Mouse (Mus musculus) embryonic facial prominence, embryonic 13.5 days (tissue): Measurements from ENCODE around the gene Atp1a1. TPM values are rescaled to one million over a fixed set of nuclear protein-coding genes. Genes with fewer than 3 reads are reported as not detected.

ENCODE experiments used
- ATAC-seq: fragments of 200-750 bp; cut with Nextera tagmentation; 2 replicates; pipeline ENCODE4 v1.8.0; 2017; ENCODE audit warnings: low read depth; ENCODE audit not compliant: insufficient number of reproducible peaks, insufficient read depth, low FRiP score, low TSS enrichment
- H3K27ac ChIP-seq: fragments of 300-500 bp; sonication (generic); 2 replicates; pipeline ENCODE4 v1.5.1; 2015; ENCODE audit warnings: moderate library complexity, mild to moderate bottlenecking, inconsistent platforms
- H3K27me3 ChIP-seq: fragments of 300-500 bp; sonication (generic); 2 replicates; pipeline ENCODE4 v1.6.1; 2015; ENCODE audit warnings: mild to moderate bottlenecking, inconsistent platforms
- H3K36me3 ChIP-seq: fragments of 300-500 bp; sonication (generic); 2 replicates; pipeline ENCODE4 v1.6.1; 2015; ENCODE audit warnings: mild to moderate bottlenecking, inconsistent platforms
- H3K4me1 ChIP-seq: fragments of 300-500 bp; sonication (generic); 2 replicates; pipeline ENCODE4 v1.6.1; 2015; ENCODE audit warnings: inconsistent platforms
- H3K4me2 ChIP-seq: fragments of 300-500 bp; sonication (generic); 2 replicates; pipeline ENCODE4 v1.6.1; 2015; ENCODE audit warnings: moderate library complexity, mild to moderate bottlenecking, inconsistent platforms
- H3K4me3 ChIP-seq: fragments of 300-500 bp; sonication (generic); 2 replicates; pipeline ENCODE4 v1.5.1; 2015; ENCODE audit warnings: mild to moderate bottlenecking, inconsistent platforms
- H3K9ac ChIP-seq: fragments of 300-500 bp; sonication (generic); 2 replicates; pipeline ENCODE4 v1.6.1; 2015; ENCODE audit warnings: mild to moderate bottlenecking, inconsistent platforms
- H3K9me3 ChIP-seq: fragments of 300-500 bp; sonication (generic); 2 replicates; pipeline ENCODE4 v1.6.1; 2016; ENCODE audit warnings: inconsistent platforms
- WGBS: fragments of 180-500 bp; shearing (Covaris S2); methylation state at CpG from one replicate; pipeline ENCODE4 v1.1.7; 2015; ENCODE audit warnings: mixed read lengths; 5-methylcytosine and 5-hydroxymethylcytosine counted together
- polyA plus RNA-seq: library from polyadenylated mRNA; unstranded; fragments of >200 nt; fragmentation: Nextera tagmentation; extraction: Ambion mirVana; gene quantifications from 2 replicates; pipeline ENCODE4 v1.2.1, GENCODE M21; 2015

Gene Atp1a1
- polyA plus RNA-seq, 1 experiment from 2014 or later: 61.7 TPM

DNA sequence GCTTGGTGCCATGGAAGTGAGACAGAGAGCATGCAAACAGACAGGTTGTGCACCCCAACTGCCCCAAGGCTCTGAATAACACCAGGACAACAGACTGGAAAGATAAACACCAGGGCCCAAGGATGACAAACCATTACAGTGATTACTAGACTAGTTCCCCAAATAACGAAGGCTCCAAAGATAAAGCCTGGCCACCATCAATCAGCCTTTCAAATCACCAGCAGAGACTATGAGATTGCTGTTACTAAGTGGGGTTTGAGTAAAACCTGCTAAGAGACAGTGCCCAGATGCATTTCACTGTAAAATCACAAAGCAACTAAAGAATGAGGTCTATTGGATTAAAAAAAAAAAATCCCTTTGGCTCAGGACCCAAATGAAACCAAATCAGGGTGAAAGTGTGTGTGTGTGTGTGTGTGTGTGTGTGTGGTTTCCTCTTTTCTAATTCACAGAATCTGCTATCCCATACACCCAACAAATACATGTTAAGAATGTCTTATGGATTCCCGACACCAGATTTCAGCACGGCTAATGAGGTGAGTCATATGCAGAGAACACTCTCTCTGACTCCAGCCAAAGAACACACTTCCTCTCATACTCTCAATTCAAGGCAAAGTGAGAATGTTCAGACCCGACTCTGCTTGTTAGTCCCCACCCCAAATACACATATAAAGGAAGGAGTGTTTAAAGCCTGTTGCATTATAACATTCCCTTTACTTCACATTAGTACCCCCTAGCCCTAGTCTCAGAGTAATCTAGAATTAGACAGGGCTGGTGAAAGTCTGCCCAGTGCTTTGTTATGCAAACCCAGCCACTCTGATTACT, 4.4 kb downstream of the Atp1a1 start:
- 16% methylated on average over 4 of the region's 4 CpGs for WGBS
- Histone ChIP-seq H3K27ac (peak overlapping the region; percentile 66), H3K9ac (no peak overlapping the region)

GRCm38 (mm10) chr3:101599191-101599919, 5.1 kb downstream of the Atp1a1 start:
- Histone ChIP-seq H3K27me3 (no peaks in the 10 kb centered on the region), H3K4me1 (peaks cover 85% of the 10 kb centered on the region), H3K9ac (no peak overlapping the region), H3K4me2 (peak overlapping the region; percentile 83), H3K27ac (peak overlapping the region; percentile 51), H3K9me3 (no peaks in the 10 kb centered on the region), H3K36me3 (peaks cover 7% of the 10 kb centered on the region; the same call in 1 of the 2 replicates), H3K4me3 (no peak overlapping the region)
- no peak for ATAC-seq
- 63% methylated on average over 8 of the region's 8 CpGs for WGBS

More for the DNA sequence above, 4.4 kb downstream of the Atp1a1 start:
- no peak overlapping the region for H3K4me3 ChIP-seq
- no peaks in the 10 kb centered on the region for H3K9me3 ChIP-seq
- H3K4me1 ChIP-seq: peaks cover 82% of the 10 kb centered on the region
- H3K27me3 ChIP-seq: no peaks in the 10 kb centered on the region
- ATAC-seq: no peak
- no peaks in the 10 kb centered on the region for H3K36me3 ChIP-seq
- H3K4me2 ChIP-seq: peak overlapping the region; percentile 83

DNA sequence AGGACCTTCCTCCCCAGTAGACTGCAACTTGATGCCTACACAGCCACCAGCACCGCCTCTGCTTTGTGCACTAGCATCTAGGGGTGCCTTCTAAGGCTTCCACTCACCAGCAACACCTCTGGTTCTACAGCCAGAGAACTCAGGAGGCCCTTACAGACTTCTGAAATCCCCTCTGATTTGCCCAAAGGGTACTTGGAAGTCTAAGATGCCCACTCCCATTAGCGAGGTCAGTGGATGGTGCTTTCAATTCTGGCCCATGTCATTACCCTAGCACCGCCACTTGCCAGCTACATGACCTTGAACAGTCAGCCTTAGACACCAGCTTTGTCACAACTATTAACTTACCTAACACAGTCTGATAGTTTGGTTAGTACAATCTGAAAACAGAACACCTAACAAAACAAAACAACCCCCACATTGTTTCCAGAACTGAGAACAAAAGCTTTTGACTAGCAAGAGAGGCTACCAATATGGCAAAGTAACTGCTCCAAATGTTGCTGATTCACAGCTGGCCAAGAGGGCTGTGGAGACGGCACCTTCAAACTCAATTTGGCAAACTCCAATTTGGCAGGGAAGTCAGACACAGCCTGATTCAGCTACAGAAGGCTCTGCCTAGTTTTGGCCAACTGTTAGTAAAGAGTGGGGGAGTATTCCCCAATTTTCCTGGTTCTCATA, 6.1 kb downstream of the Atp1a1 start:
- no peak for ATAC-seq
- no peak overlapping the region for H3K9ac ChIP-seq
- no peak overlapping the region for H3K27ac ChIP-seq
- no peak overlapping the region for H3K4me3 ChIP-seq
- no peaks in the 10 kb centered on the region for H3K27me3 ChIP-seq
- H3K9me3 ChIP-seq: no peaks in the 10 kb centered on the region
- 71% methylated on average over 4 of the region's 4 CpGs for WGBS
- H3K36me3 ChIP-seq: peaks cover 17% of the 10 kb centered on the region
- H3K4me1 ChIP-seq: peaks cover 82% of the 10 kb centered on the region
- H3K4me2 ChIP-seq: no peak overlapping the region

GRCm38 (mm10) chr3:101597317-101598096, 7.0 kb downstream of the Atp1a1 start:
- no peak overlapping the region for H3K4me2 ChIP-seq
- no peaks in the 10 kb centered on the region for H3K9me3 ChIP-seq
- H3K4me3 ChIP-seq: no peak overlapping the region
- H3K27ac ChIP-seq: no peak overlapping the region
- peaks cover 25% of the 10 kb centered on the region for H3K36me3 ChIP-seq
- WGBS: 56% methylated on average over 10 of the region's 10 CpGs
- H3K9ac ChIP-seq: no peak overlapping the region
- no peak for ATAC-seq
- H3K4me1 ChIP-seq: peaks cover 76% of the 10 kb centered on the region
- no peaks in the 10 kb centered on the region for H3K27me3 ChIP-seq

- Histone ChIP-seq H3K4me3 (no peak overlapping the region), H3K27me3 (no peaks in the 10 kb centered on the region), H3K36me3 (peaks cover 33% of the 10 kb centered on the region), H3K27ac (peak overlapping the region; percentile 64), H3K4me1 (peaks cover 68% of the 10 kb centered on the region), H3K9ac (no peak overlapping the region), H3K4me2 (0 out of 2 replicates have a peak overlapping the region, but pooled peaks have one; percentile 11), H3K9me3 (no peaks in the 10 kb centered on the region)
- no peak for ATAC-seq
- WGBS: 53% methylated on average over 8 of the region's 8 CpGs
Measured at GRCm38 (mm10) chr3:101596686-101597085, 7.8 kb downstream of the Atp1a1 start.

GRCm38 (mm10) chr3:101595866-101596630, 8.4 kb downstream of the Atp1a1 start:
- H3K4me3 ChIP-seq: no peak overlapping the region
- 66% methylated on average over 14 of the region's 14 CpGs for WGBS
- H3K27ac ChIP-seq: peak overlapping the region; percentile 64
- H3K9me3 ChIP-seq: no peaks in the 10 kb centered on the region
- 0 out of 2 replicates have a peak overlapping the region, but pooled peaks have one; percentile 11 for H3K4me2 ChIP-seq
- peaks cover 61% of the 10 kb centered on the region for H3K4me1 ChIP-seq
- peak overlapping the region; percentile 16; the same call in 1 of the 2 replicates for H3K9ac ChIP-seq
- H3K27me3 ChIP-seq: no peaks in the 10 kb centered on the region
- peaks cover 40% of the 10 kb centered on the region for H3K36me3 ChIP-seq
- ATAC-seq: no peak

DNA sequence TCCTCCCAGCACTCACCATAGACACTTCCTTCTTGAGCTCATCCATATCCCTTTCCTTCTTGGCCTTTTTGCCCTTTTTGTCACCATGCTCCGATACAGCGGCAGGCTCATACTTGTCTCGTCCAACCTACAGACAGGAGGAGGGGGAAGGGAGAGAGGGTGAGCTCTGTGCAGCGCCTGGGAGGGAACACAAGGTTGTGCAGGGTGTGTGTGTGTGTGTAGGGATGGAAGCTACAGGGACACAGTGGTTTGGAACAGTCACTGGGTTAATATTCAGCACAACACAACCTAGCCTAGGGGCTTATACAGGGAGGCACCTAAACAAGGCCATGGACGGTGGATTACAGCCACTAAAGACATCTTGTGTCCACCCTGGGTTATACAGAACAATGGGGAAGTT, 9.5 kb downstream of the Atp1a1 start:
- Histone ChIP-seq H3K9me3 (no peaks in the 10 kb centered on the region), H3K27ac (no peak overlapping the region), H3K4me2 (no peak overlapping the region), H3K4me1 (peaks cover 51% of the 10 kb centered on the region), H3K9ac (no peak overlapping the region), H3K27me3 (no peaks in the 10 kb centered on the region), H3K36me3 (peaks cover 50% of the 10 kb centered on the region), H3K4me3 (no peak overlapping the region)
- ATAC-seq: no peak
- 53% methylated on average over 5 of the region's 5 CpGs for WGBS

DNA sequence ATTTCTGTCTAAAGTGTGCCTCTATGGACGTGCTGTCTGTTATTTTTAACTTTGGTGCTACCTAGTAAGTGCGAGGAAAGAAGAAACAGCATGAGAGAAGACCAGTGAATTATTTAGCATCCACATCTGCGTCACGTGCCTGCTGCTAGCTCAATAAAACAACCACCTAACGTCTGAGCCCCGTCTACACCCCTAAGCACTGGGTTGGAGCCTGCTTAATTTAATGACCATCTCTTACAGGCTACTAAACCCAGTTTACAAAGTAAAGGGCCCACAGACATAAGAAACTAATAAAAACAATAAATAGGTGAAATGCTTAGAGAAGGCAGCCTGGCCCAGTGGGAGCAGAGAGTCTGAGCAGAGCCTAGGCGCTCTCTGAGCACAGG, 11.2 kb downstream of the Atp1a1 start:
- Histone ChIP-seq H3K4me2 (no peak overlapping the region), H3K36me3 (peaks cover 68% of the 10 kb centered on the region), H3K27ac (no peak overlapping the region), H3K4me1 (peaks cover 33% of the 10 kb centered on the region), H3K4me3 (no peak overlapping the region), H3K9ac (no peak overlapping the region), H3K9me3 (no peaks in the 10 kb centered on the region), H3K27me3 (no peaks in the 10 kb centered on the region)
- WGBS: 84% methylated on average over 7 of the region's 7 CpGs
- no peak for ATAC-seq

DNA sequence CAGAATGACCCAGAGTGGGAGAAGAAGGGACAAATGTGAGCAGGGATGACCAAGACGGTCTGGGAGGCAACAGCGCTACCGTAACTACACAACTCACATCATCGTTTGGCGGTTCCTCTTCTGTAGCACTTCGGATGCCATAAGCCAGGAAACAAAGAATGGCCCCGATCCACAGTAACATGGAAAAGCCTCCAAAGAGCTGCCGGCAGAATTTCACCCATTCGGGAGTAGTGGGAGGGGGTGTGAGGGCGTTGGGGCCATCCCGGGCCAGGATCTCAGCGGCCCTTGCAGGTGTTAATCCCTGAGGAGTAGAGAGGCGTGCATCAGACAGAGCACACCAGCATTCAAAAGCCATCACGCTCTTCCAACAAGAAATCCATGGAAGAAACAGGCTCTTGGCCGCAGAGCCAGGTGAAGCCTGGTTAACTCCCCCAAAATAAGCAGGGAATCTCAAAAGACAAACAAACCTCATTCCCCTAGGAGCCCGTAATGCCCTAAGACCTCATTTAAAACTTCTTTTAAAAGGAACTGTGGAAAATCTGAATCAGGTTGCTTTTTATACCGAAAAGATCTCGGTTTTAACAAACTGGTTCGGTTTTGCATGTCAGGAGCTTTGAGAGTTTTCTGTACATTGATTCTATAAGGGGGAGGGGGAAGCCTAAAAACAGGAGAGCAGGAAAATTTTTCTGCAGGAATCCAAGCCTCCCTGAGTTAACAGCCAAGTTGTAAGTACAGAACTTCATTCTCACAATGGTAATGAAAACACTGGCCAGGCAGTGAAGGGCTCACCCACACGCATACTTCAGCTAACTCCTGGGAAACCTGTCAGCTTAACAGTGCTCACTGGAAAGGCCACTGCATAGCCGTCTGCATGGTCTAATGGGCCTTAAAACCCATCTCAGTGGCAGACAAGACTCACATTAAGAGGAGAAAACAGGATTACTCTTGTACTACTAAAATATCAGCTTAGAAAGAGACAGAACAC, 11.9 kb downstream of the Atp1a1 start:
- no peaks in the 10 kb centered on the region for H3K9me3 ChIP-seq
- no peak overlapping the region for H3K27ac ChIP-seq
- peaks cover 26% of the 10 kb centered on the region for H3K4me1 ChIP-seq
- 84% methylated on average over 21 of the region's 21 CpGs for WGBS
- H3K4me2 ChIP-seq: no peak overlapping the region
- no peak overlapping the region for H3K9ac ChIP-seq
- H3K36me3 ChIP-seq: peaks cover 75% of the 10 kb centered on the region
- ATAC-seq: no peak
- H3K4me3 ChIP-seq: no peak overlapping the region
- H3K27me3 ChIP-seq: no peaks in the 10 kb centered on the region

GRCm38 (mm10) chr3:101590380-101590779, 14.1 kb downstream of the Atp1a1 start:
- peaks cover 96% of the 10 kb centered on the region for H3K36me3 ChIP-seq
- WGBS: 95% methylated on average over 16 of the region's 16 CpGs
- H3K4me1 ChIP-seq: peaks cover 8% of the 10 kb centered on the region

More at GRCm38 (mm10) chr3:101590380-101590779, 14.1 kb downstream of the Atp1a1 start:
- H3K9me3 ChIP-seq: no peaks in the 10 kb centered on the region
- H3K27me3 ChIP-seq: no peaks in the 10 kb centered on the region
- H3K27ac ChIP-seq: no peak overlapping the region
- no peak overlapping the region for H3K4me2 ChIP-seq
- no peak for ATAC-seq
- H3K4me3 ChIP-seq: no peak overlapping the region
- H3K9ac ChIP-seq: no peak overlapping the region
